Mouse (Mus musculus) stomach, embryonic 14.5 days (tissue): ENCODE data around the gene Gm21149. TPM values are rescaled to one million over a fixed set of nuclear protein-coding genes. Genes with fewer than 3 reads are reported as not detected.
"Not testable (repeated sequence)": the region's sequence is repeated elsewhere in the genome, so short reads cannot be mapped to it uniquely, and the experiment has no call there.

ENCODE experiments used
- ATAC-seq: fragments of 200-750 bp; cut with Nextera tagmentation; 2 replicates; pipeline ENCODE4 v1.8.0; 2017; ENCODE audit warnings: low read depth, moderate TSS enrichment; ENCODE audit not compliant: insufficient number of reproducible peaks, insufficient read depth, low FRiP score
- H3K27ac ChIP-seq: fragments of 300-500 bp; sonication (generic); 2 replicates; pipeline ENCODE4 v1.5.1; 2014; ENCODE audit warnings: mild to moderate bottlenecking, low read length, moderate library complexity, mixed read lengths
- H3K27me3 ChIP-seq: fragments of 300-500 bp; sonication (generic); 2 replicates; pipeline ENCODE4 v1.6.1; 2014; ENCODE audit warnings: low read length, control low read depth, mixed read lengths; ENCODE audit not compliant: control insufficient read depth, insufficient read depth
- H3K36me3 ChIP-seq: fragments of 300-500 bp; sonication (generic); 2 replicates; pipeline ENCODE4 v1.6.1; 2014; ENCODE audit warnings: mild to moderate bottlenecking, control low read depth, low read length, moderate library complexity, mixed read lengths; ENCODE audit not compliant: control insufficient read depth, insufficient read depth
- H3K4me1 ChIP-seq: fragments of 300-500 bp; sonication (generic); 2 replicates; pipeline ENCODE4 v1.6.1; 2014; ENCODE audit warnings: low read length, control low read depth, mixed read lengths; ENCODE audit not compliant: control insufficient read depth, insufficient read depth
- H3K4me2 ChIP-seq: fragments of 300-500 bp; sonication (generic); replicated peaks from 2 replicates; pipeline ENCODE4 v1.6.1; 2014; ENCODE audit warnings: low read depth, low read length, control low read depth
- H3K4me3 ChIP-seq: fragments of 300-500 bp; sonication (generic); 2 replicates; pipeline ENCODE4 v1.5.1; 2014; ENCODE audit warnings: low read depth, low read length, control low read depth
- H3K9ac ChIP-seq: fragments of 300-500 bp; sonication (generic); replicated peaks from 2 replicates; pipeline ENCODE4 v1.6.1; 2014; ENCODE audit warnings: low read depth, mild to moderate bottlenecking, control low read depth, low read length, moderate library complexity, mixed read lengths
- H3K9me3 ChIP-seq: fragments of 300-500 bp; sonication (generic); 2 replicates; pipeline ENCODE4 v1.6.1; 2016; ENCODE audit warnings: low read depth, low read length, control low read depth; ENCODE audit not compliant: control insufficient read depth
- WGBS: fragments of 180-500 bp; shearing (Covaris S2); extraction: QIAGEN DNeasy Blood & Tissue Kit; methylation state at CpG from one replicate; pipeline ENCODE4 v1.1.7; 2014; 5-methylcytosine and 5-hydroxymethylcytosine counted together
- polyA plus RNA-seq: library from polyadenylated mRNA; unstranded; fragments of >200 nt; fragmentation: Nextera tagmentation; extraction: Ambion mirVana; gene quantifications from 2 replicates; pipeline ENCODE4 v1.2.1, GENCODE M21; 2014

The Gm21149 gene
- polyA plus RNA-seq, 1 experiment from 2014 or later: not detected

DNA sequence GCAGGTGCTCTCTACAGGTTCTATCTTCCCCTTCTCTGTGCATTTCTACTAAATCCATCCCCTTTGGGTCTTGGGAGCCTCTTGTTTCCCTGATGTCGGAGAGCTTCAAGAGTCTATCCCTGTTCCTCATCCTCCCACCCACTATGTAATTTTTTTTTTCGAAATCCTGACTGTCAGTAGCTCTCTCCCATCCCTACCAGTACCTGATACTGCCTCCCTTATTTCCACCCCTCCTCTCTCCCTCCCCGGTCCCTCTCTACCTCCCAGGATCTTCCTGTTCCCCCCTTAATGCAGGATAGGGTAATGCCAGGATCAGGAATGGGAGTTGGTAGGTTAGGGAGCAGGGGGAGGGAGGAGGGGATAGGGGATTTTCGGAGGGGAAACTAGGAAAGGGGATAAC, 7.3 kb upstream of the Gm21149 start:
- not testable (repeated sequence) for H3K4me2 ChIP-seq, H3K4me3 ChIP-seq, H3K27ac ChIP-seq, H3K9me3 ChIP-seq, ATAC-seq, H3K36me3 ChIP-seq, H3K4me1 ChIP-seq, H3K9ac ChIP-seq, H3K27me3 ChIP-seq
- WGBS: 53% methylated on average over 4 of the region's 4 CpGs

GRCm38 (mm10) chr5:15482815-15483214, 6.5 kb upstream of the Gm21149 start:
- not testable (repeated sequence) for H3K27ac ChIP-seq, H3K4me1 ChIP-seq, H3K9ac ChIP-seq, H3K4me3 ChIP-seq, ATAC-seq, H3K9me3 ChIP-seq, H3K36me3 ChIP-seq, H3K27me3 ChIP-seq, H3K4me2 ChIP-seq
- 60% methylated on average over 2 of the region's 2 CpGs for WGBS

DNA sequence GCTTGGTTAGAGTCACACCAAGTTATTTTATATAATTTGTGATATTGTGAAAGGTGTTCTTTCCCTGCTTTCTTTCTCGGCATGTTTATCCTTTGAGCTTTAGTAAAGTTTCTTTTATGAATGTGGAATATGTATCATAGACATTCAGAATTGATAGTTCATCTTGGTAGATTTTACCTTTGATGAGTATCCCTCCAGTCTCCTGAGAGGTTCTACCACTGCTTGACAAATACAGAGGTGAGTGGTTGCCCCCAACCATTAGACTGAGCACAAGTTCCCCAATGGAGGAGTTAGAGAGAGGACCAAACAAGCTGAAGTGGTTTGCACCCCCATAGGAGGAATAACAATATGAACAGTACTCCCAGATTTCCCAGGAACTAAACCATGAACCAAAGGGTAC, 6.2 kb downstream of the Gm21149 start:
- WGBS: 60% methylated on average over 1 of the region's 1 CpGs
- not testable (repeated sequence) for H3K4me3 ChIP-seq, H3K4me1 ChIP-seq, ATAC-seq, H3K36me3 ChIP-seq, H3K27me3 ChIP-seq, H3K9me3 ChIP-seq, H3K9ac ChIP-seq, H3K4me2 ChIP-seq, H3K27ac ChIP-seq

DNA sequence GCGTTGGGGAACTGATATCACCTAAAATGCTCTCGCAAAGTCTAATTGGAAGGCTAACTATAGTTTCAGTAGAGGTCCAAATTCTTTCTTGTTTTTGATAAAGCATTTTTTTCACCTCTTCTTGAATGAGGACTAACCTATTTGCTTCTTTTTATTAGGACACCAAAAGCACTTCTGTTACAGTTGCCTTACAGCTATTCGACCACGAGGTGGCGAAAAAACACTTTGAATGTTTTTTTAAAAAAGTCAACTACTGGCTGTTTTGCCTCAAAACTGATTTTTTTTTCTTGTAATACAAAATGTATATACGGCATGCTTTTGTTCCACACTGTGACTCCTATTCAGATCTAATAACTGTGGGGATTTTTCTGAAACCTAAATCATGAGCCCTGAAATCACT, 8.6 kb downstream of the Gm21149 start:
- not testable (repeated sequence) for ATAC-seq
- peaks cover 10% of the 10 kb centered on the region for H3K9me3 ChIP-seq

DNA sequence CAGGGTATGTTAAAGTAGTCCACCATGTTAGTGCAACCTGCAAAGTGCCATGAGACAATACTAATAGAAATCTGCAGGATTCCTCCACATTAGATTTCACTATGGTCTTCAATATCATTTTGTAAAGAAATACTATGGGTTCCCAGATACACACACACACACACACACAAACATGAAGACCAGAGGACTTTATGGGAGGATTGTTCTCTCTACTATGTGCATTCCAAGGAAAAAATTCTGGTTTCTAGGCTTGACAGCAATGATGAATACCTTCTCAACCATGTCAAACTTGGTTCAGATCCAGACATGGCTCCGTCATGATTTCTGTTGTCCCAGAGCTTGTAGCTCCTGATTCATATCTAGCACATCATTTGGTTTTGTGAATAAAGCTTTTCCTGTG, 10.1 kb downstream of the Gm21149 start:
- not testable (repeated sequence) for H3K27me3 ChIP-seq, ATAC-seq, H3K36me3 ChIP-seq, H3K27ac ChIP-seq, H3K9ac ChIP-seq, H3K4me1 ChIP-seq, H3K4me3 ChIP-seq, H3K4me2 ChIP-seq
- H3K9me3 ChIP-seq: peaks cover 10% of the 10 kb centered on the region
- WGBS: 61% methylated on average over 1 of the region's 1 CpGs

More for the DNA sequence above, 8.6 kb downstream of the Gm21149 start:
- H3K27me3 ChIP-seq, H3K27ac ChIP-seq, H3K4me3 ChIP-seq, H3K4me1 ChIP-seq, H3K9ac ChIP-seq, H3K4me2 ChIP-seq, H3K36me3 ChIP-seq: not testable (repeated sequence)
- WGBS: 55% methylated on average over 6 of the region's 6 CpGs

GRCm38 (mm10) chr5:15463561-15463960, 12.8 kb downstream of the Gm21149 start:
- H3K4me1 ChIP-seq, H3K4me2 ChIP-seq, H3K9ac ChIP-seq, H3K4me3 ChIP-seq, ATAC-seq, H3K27me3 ChIP-seq, H3K36me3 ChIP-seq, H3K27ac ChIP-seq: not testable (repeated sequence)
- 29% methylated on average over 1 of the region's 2 CpGs for WGBS
- peaks cover 12% of the 10 kb centered on the region; the same call in 1 of the 2 replicates for H3K9me3 ChIP-seq

DNA sequence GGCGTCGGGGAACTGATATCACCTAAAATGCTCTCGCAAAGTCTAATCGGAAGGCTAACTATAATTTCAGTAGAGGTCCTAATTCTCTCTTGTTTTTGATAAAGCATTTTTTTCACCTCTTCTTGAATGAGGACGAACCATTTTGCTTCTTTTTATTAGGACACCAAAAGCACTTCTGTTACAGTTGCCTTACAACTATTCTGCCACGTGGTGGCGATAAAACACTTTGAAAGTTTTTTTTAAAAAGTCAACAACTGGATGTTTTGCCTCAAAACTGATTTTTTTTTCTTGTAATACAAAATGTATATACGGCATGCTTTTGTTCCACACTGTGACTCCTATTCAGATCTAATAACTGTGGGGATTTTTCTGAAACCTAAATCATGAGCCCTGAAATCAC, 14.7 kb downstream of the Gm21149 start:
- not testable (repeated sequence) for H3K4me2 ChIP-seq, H3K4me1 ChIP-seq, H3K4me3 ChIP-seq, H3K36me3 ChIP-seq, H3K9me3 ChIP-seq, H3K9ac ChIP-seq, ATAC-seq, H3K27ac ChIP-seq, H3K27me3 ChIP-seq
- WGBS: 56% methylated on average over 8 of the region's 8 CpGs

- H3K4me1 ChIP-seq, ATAC-seq: not testable (repeated sequence)
These were observed 18.3 kb downstream of the Gm21149 start for GRCm38 (mm10) chr5:15457865-15458571.

More at GRCm38 (mm10) chr5:15457865-15458571, 18.3 kb downstream of the Gm21149 start:
- not testable (repeated sequence) for H3K27me3 ChIP-seq, H3K9me3 ChIP-seq, H3K4me3 ChIP-seq, H3K36me3 ChIP-seq, H3K4me2 ChIP-seq, H3K27ac ChIP-seq, H3K9ac ChIP-seq
- 80% methylated on average over 3 of the region's 5 CpGs for WGBS
